Mouse (Mus musculus) liver, embryonic 13.5 days (tissue): ENCODE measurements around the gene Prnd. TPM values are rescaled to one million over a fixed set of nuclear protein-coding genes. Genes with fewer than 3 reads are reported as not detected.

Experiments used
- polyA plus RNA-seq: library from polyadenylated mRNA; unstranded; fragments of >200 nt; fragmentation: Nextera tagmentation; extraction: Ambion mirVana; gene quantifications from 2 replicates; pipeline ENCODE4 v1.2.1, GENCODE M21; 2015

The Prnd gene
- polyA plus RNA-seq, 1 experiment from 2014 or later, result 0.45 TPM

Other genes with a start within 250 kb of the Prnd start
- not detected in 2 replicates for gene Erv3, start 91.1 kb upstream of the Prnd start, polyA plus RNA-seq
- gene Prnp, start 40.9 kb upstream of the Prnd start, polyA plus RNA-seq, result 30.3 and 32.3 TPM in 2 replicates
- gene Prn, start 40.9 kb upstream of the Prnd start, polyA plus RNA-seq, result 0.28 TPM in 1 of 2 replicates, not detected in the other
- 1.6 and 2.2 TPM in 2 replicates for gene Rassf2, start 79.4 kb downstream of the Prnd start, polyA plus RNA-seq
- gene Slc23a2, start 194.2 kb downstream of the Prnd start, polyA plus RNA-seq, result 2.8 and 3.1 TPM in 2 replicates